Comparison of ENCODE assay signal across 9 mouse cellular contexts in the genomic region with DNA sequence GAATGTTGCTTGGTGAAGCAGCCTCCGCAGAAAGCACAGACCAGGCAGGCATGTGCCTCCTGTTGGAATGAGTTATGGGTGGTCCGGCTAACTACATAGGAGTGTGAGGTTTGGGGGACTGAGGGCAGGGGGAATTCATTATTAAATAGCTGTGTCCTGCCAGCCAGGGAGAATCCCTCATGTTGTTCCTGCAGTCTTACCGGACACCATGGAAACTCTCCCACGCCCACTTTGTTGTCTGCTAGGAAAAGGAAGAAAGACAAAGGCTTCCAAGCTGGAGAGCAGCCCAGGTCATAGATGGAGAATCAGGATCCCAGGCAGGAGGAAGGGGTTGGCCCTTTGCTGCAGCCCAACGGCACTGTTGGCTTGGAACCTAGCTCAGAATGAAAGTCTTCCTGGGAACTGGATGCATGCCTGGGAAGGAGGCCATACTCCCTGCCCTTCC. TPM values are rescaled to one million over a fixed set of nuclear protein-coding genes. Genes with fewer than 3 reads are reported as not detected.
A peak's percentile ranks its signal among the peaks of the same experiment; 100 is the strongest.
DNase-seq lines count a peak whose midpoint lies in the region; ATAC-seq lines count a peak whose summit lies in the region.
"Had no signal": no experiment of that assay in that cellular context is flagged by ENCODE, and none has a peak within 500 bp of the region (broad histone marks: within the 10 kb centered on the region; RNA-seq: fewer than 3 reads in every experiment).

No protein-coding gene starts in this region.

- no peaks in the 10 kb centered on the region for H3K9me3 ChIP-seq in kidney, embryonic 16.5 days (ENCODE audit: low read length)
- no peaks in the 10 kb centered on the region for H3K9me3 ChIP-seq in midbrain, embryonic 15.5 days

- no peak overlapping the region for H3K9ac ChIP-seq in kidney, embryonic 16.5 days (replicated peaks; ENCODE audit: low read length)
- H3K9ac ChIP-seq in midbrain, embryonic 15.5 days: no peak overlapping the region
- H3K9ac ChIP-seq: liver, embryonic 14.5 days had no signal

- H3K4me2 ChIP-seq in kidney, embryonic 16.5 days (replicated peaks; ENCODE audit: low read depth, low read length): no peak overlapping the region
- peak overlapping the region; percentile 37 for H3K4me2 ChIP-seq in midbrain, embryonic 15.5 days

- DNase-seq in cerebellum, postnatal 14 days: peak; percentile 45 to 58
- no peak for DNase-seq in cerebellum, adult 8-10 months
- peak; percentile 60 for DNase-seq in gastrocnemius, postnatal 25 days
- no peak for DNase-seq in frontal cortex, postnatal 25 days (ENCODE audit: low spot score in 2 of 2)
- no peak for DNase-seq in thymus, postnatal 25 days

- no peak overlapping the region for H3K4me3 ChIP-seq in kidney, embryonic 16.5 days (ENCODE audit: low read length)
- H3K4me3 ChIP-seq in midbrain, embryonic 15.5 days: no peak overlapping the region

- no peaks in the 10 kb centered on the region for H3K27me3 ChIP-seq in kidney, embryonic 16.5 days (ENCODE audit: insufficient read depth, low read length)
- H3K27me3 ChIP-seq in midbrain, embryonic 15.5 days (replicated peaks): no peaks in the 10 kb centered on the region

- WGBS in kidney, embryonic 16.5 days: 29% methylated on average over 5 of the region's 5 CpGs
- WGBS in midbrain, embryonic 15.5 days: 13% methylated on average over 5 of the region's 5 CpGs

- no peak overlapping the region for H3K27ac ChIP-seq in kidney, embryonic 16.5 days (ENCODE audit: low read length)
- peak overlapping the region; percentile 81 for H3K27ac ChIP-seq in midbrain, embryonic 15.5 days
- H3K27ac ChIP-seq: liver, embryonic 14.5 days had no signal

- H3K4me1 ChIP-seq in kidney, embryonic 16.5 days (ENCODE audit: insufficient read depth, low read length): peaks cover 27% of the 10 kb centered on the region
- H3K4me1 ChIP-seq in midbrain, embryonic 15.5 days: peaks cover 37% of the 10 kb centered on the region

- no peaks in the 10 kb centered on the region for H3K36me3 ChIP-seq in kidney, embryonic 16.5 days (ENCODE audit: insufficient read depth, low read length)
- H3K36me3 ChIP-seq in midbrain, embryonic 15.5 days (replicated peaks): no peaks in the 10 kb centered on the region

- ATAC-seq in kidney, embryonic 16.5 days (ENCODE audit: low FRiP score, low TSS enrichment): 0 out of 2 replicates have a peak, but pooled peaks have one; percentile 36
- ATAC-seq in midbrain, embryonic 15.5 days (replicated peaks): peak; percentile 57
- ATAC-seq in inflammation-experienced regulatory T-cells, adult 6 months: no peak

RNA-seq across cellular contexts. Expression of a gene that starts 51.6 kb away (rescaled TPM):
- 1 to 10 TPM; 6.0 to 7.5 TPM for total RNA-seq in gastrocnemius, postnatal 25 days (2021)
- polyA plus RNA-seq in kidney, embryonic 16.5 days (2015; fragmentation: Nextera tagmentation; extraction: Ambion mirVana): 23.6 TPM in 2 replicates
- polyA plus RNA-seq in midbrain, embryonic 15.5 days (2015; fragmentation: Nextera tagmentation; extraction: Ambion mirVana): 16.4 and 16.5 TPM in 2 replicates
- 1 to 10 TPM; 2.8 to 5.2 (median 4.6) TPM for polyA plus RNA-seq in inflammation-experienced regulatory T-cells, adult 6 months (2017; shearing (Covaris generic))

Comparison
In these comparisons a context has a peak if more than half of its experiments do, and no peak if none do; other contexts are left out.
1. DNase-seq: peak in cerebellum, postnatal 14 days (2 of 2) and gastrocnemius, postnatal 25 days (single experiment); none in cerebellum, adult 8-10 months (single experiment), frontal cortex, postnatal 25 days (0 of 2) and thymus, postnatal 25 days (single experiment).